Mouse (Mus musculus) myocyte (in vitro differentiated cells): ENCODE results near the gene Ntrk2.

ENCODE experiments used
- CEBPB ChIP-seq: IDR thresholded peaks from 2 replicates; pipeline ENCODE4 v1.6.1; 2011; ENCODE audit warnings: mild to moderate bottlenecking, moderate library complexity; ENCODE audit not compliant: poor library complexity, insufficient read depth, severe bottlenecking
- E2F4 ChIP-seq: IDR thresholded peaks from one replicate; pipeline ENCODE4 v1.6.1; 2011; ENCODE audit warnings: mild to moderate bottlenecking, control low read depth, moderate library complexity; ENCODE audit not compliant: insufficient read depth
- MAX ChIP-seq: IDR thresholded peaks from one replicate; pipeline ENCODE4 v1.6.1; 2011; ENCODE audit warnings: low read depth, mild to moderate bottlenecking, control low read depth
- MYOD1 ChIP-seq, 3 experiments: IDR thresholded peaks; one replicate each; pipeline ENCODE4 v1.6.1; 2011; ENCODE audit warnings: control low read depth in 2 of 3, low read depth in 2 of 3, mild to moderate bottlenecking in 2 of 3, moderate library complexity in 1 of 3; ENCODE audit not compliant: insufficient read length in 2 of 3, control insufficient read depth in 1 of 3
- MYOG ChIP-seq, 3 experiments: IDR thresholded peaks; one replicate each; pipeline ENCODE4 v1.6.1; 2011; ENCODE audit warnings: control low read depth in 2 of 3, low read depth in 2 of 3, mild to moderate bottlenecking in 2 of 3; ENCODE audit not compliant: insufficient read length in 2 of 3, control insufficient read depth in 1 of 3, insufficient read depth in 1 of 3
- POLR2A ChIP-seq: IDR thresholded peaks from one replicate; pipeline ENCODE4 v1.6.1; 2011; ENCODE audit warnings: low read depth, mild to moderate bottlenecking, control low read depth, moderate library complexity; ENCODE audit not compliant: insufficient read length
- REST ChIP-seq: IDR thresholded peaks from one replicate; pipeline ENCODE4 v1.6.1; 2011; ENCODE audit warnings: mild to moderate bottlenecking, control low read depth, moderate library complexity; ENCODE audit not compliant: insufficient read depth, insufficient read length
- TCF12 ChIP-seq: IDR thresholded peaks from one replicate; pipeline ENCODE4 v1.6.1; 2011; ENCODE audit warnings: mild to moderate bottlenecking, control low read depth; ENCODE audit not compliant: poor library complexity, insufficient read depth, severe bottlenecking
- USF1 ChIP-seq: IDR thresholded peaks from one replicate; pipeline ENCODE4 v1.6.1; 2011; ENCODE audit warnings: low read depth, mild to moderate bottlenecking, control low read depth, moderate library complexity

DNA sequence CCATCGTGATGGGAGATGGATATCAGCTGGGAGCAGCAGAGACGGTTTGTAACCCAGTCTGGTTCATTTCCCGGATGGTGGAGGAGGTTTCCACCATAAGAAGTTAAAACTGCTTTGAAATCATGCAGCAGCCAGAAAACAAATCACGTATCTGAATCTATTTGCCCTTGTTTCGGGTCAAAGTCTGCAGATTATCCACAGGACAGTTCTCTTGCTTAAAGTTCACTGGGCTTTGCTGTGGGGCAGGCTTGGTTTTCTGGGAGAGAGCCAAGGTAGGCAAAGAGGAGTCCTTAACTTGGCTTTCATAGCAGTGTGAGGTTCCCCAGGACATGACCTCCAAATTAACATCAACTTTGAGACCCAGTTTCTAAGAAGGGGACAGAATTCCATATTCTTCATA lies 203.5 kb downstream of the Ntrk2 start:
- no peak for TF ChIP-seq POLR2A
- TF ChIP-seq E2F4: no peak
- no peak for TF ChIP-seq MAX
- no peak for TF ChIP-seq CEBPB
- no peak for TF ChIP-seq MYOG (IDR thresholded peaks at IDR 0.05; ENCODE audit: control insufficient read depth in 1 of 3, insufficient read depth in 1 of 3, insufficient read length in 2 of 3, low read depth in 2 of 3)
- no peak for TF ChIP-seq USF1
- TF ChIP-seq TCF12: no peak
- TF ChIP-seq REST: no peak
- no peak for TF ChIP-seq MYOD1 (IDR thresholded peaks at IDR 0.05; ENCODE audit: control insufficient read depth in 1 of 3, insufficient read length in 2 of 3, low read depth in 2 of 3)
